Mouse (Mus musculus): Measurements from ENCODE around the gene Pear1.

The Pear1 gene

DNA sequence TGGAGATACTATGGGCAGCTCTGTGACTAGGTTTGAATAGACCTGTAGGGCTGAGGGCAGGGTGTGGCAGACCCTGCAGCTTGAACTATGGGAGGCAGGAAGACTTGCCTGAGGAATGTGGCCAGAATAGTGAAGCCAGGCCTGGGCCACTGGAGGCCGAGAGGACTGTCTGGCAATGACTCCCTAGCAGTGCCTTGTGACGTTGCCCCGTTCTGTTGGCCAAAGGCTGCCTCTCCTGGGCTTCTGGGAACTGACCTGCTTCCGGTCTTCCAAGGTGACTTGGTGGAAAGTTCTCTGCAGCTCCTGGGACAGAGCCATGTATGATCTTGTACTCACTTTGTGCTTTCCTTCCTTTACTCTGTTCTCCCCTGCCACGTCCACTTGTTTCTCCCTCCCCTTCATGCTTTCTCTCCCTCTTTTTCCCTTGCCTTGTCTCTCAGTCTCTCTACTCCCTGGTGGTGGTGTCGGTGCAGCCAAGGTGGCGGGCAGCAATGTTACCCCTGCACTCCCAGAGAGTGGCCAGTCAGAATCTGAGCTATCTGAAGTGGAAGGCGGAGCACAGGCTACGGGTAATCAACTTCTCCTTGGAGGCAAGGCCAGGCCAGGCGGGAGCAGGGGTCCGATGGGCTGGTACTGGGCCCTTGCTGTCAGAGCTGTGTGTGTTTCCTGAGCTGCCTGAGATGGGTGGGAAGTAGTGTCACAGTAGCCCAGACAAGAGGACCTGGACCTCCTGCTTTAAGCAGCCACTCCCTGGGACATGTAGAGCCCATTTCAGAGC is 89.9 kb downstream of the Pear1 start:
- no peak for DNase-seq (ENCODE audit: low read depth in 1 of 2, low spot score in 2 of 2)

- no peak for DNase-seq (ENCODE audit: low read depth in 1 of 2, low spot score in 2 of 2)
These were observed 91.0 kb downstream of the Pear1 start for GRCm38 (mm10) chr3:87733098-87733497.

GRCm38 (mm10) chr3:87728696-87729095 is 95.4 kb downstream of the Pear1 start:
- no peak for DNase-seq (ENCODE audit: low read depth in 1 of 2, low spot score in 2 of 2)

DNA sequence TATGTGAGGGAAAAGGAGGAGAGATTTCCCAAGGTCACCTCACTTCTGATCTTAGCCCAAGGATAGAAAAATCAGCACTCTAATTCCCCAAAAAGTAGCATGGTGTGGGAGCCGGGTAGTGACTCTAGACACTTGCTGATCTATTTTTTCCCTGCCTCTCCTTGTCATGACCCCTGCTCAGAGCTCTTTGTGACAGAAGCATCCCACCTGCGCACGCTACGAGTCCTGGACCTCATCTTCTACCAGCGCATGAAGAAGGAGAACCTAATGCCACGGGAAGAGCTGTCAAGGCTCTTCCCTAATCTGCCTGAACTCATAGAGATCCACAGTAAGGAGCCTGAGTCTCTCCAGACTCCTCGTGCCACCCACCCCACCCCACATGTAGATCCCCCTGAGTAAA is 97.9 kb downstream of the Pear1 start:
- no peak for DNase-seq (ENCODE audit: low read depth in 1 of 2, low spot score in 2 of 2)

- DNase-seq (ENCODE audit: low read depth in 1 of 2, low spot score in 2 of 2): no peak
These were observed 98.5 kb downstream of the Pear1 start for GRCm38 (mm10) chr3:87725396-87726160.

DNA sequence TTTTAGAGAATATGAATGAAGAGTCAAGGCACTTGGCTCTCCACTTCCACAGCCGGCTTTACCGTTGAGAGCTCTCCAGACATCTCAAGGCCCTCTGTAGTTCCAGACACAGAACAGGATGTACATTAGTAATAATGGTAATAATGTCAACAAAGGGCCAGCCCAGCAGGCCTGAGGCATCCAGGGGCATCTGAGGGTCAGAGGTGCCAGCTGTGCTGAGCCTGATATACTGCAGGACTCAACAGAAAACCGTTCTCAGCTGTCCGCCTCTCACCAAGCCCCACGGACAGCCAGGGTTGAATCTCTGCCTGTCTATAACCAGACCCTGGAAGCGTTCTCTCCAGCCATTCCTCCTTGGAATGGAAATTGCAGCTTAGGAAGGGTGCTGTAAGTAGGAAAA is 99.5 kb downstream of the Pear1 start:
- DNase-seq (ENCODE audit: low read depth in 1 of 2, low spot score in 2 of 2): no peak

- no peak for DNase-seq (ENCODE audit: low read depth in 1 of 2, low spot score in 2 of 2)
These were observed 105.6 kb downstream of the Pear1 start for GRCm38 (mm10) chr3:87718525-87718924.
